Mouse (Mus musculus) neural tube, embryonic 11.5 days (tissue): ENCODE results near the gene Chpf. TPM values are rescaled to one million over a fixed set of nuclear protein-coding genes. Genes with fewer than 3 reads are reported as not detected.

Experiments
- ATAC-seq: fragments of 200-750 bp; cut with Nextera tagmentation; 2 replicates; pipeline ENCODE4 v1.8.0; 2017; ENCODE audit warnings: moderate number of reproducible peaks, mild to moderate bottlenecking, moderate TSS enrichment, moderate library complexity; ENCODE audit not compliant: insufficient read depth, low FRiP score, low TSS enrichment
- DNase-seq: peaks from one replicate; pipeline ENCODE4 v3.0.0-alpha.2; 2015; ENCODE audit warnings: low spot score
- H3K27ac ChIP-seq: fragments of 300-500 bp; sonication (generic); 2 replicates; pipeline ENCODE4 v1.5.1; 2014; ENCODE audit warnings: low read depth, mild to moderate bottlenecking, low read length
- H3K27me3 ChIP-seq: fragments of 300-500 bp; sonication (generic); 2 replicates; pipeline ENCODE4 v1.6.1; 2014; ENCODE audit warnings: mild to moderate bottlenecking, low read length, mixed read lengths; ENCODE audit not compliant: control insufficient read depth, insufficient read depth
- H3K36me3 ChIP-seq: fragments of 300-500 bp; sonication (generic); 2 replicates; pipeline ENCODE4 v1.6.1; 2014; ENCODE audit warnings: mild to moderate bottlenecking, low read length, moderate library complexity, mixed read lengths; ENCODE audit not compliant: control insufficient read depth, insufficient read depth
- H3K4me1 ChIP-seq: fragments of 300-500 bp; sonication (generic); 2 replicates; pipeline ENCODE4 v1.6.1; 2014; ENCODE audit warnings: low read length, mixed read lengths; ENCODE audit not compliant: control insufficient read depth, insufficient read depth
- H3K4me2 ChIP-seq: fragments of 300-500 bp; sonication (generic); 2 replicates; pipeline ENCODE4 v1.6.1; 2014; ENCODE audit warnings: low read depth, mild to moderate bottlenecking, moderate library complexity
- H3K4me3 ChIP-seq: fragments of 300-500 bp; sonication (generic); 2 replicates; pipeline ENCODE4 v1.5.1; 2014; ENCODE audit warnings: low read depth, low read length
- H3K9ac ChIP-seq: fragments of 300-500 bp; sonication (generic); 2 replicates; pipeline ENCODE4 v1.6.1; 2014; ENCODE audit warnings: mild to moderate bottlenecking, low read length
- H3K9me3 ChIP-seq: fragments of 300-500 bp; sonication (generic); 2 replicates; pipeline ENCODE4 v1.6.1; 2016; ENCODE audit warnings: low read length; ENCODE audit not compliant: control insufficient read depth
- WGBS: fragments of 180-500 bp; shearing (Covaris S2); extraction: QIAGEN DNeasy Blood & Tissue Kit; methylation state at CpG from one replicate; pipeline ENCODE4 v1.1.7; 2014; 5-methylcytosine and 5-hydroxymethylcytosine counted together
- polyA plus RNA-seq: library from polyadenylated mRNA; unstranded; fragments of >200 nt; fragmentation: Nextera tagmentation; extraction: Ambion mirVana; gene quantifications from 2 replicates; pipeline ENCODE4 v1.2.1, GENCODE M21; 2014

Gene Chpf
- polyA plus RNA-seq, 1 experiment from 2014 or later, result 27.1 TPM

- DNase-seq, result peak; percentile 72
- Histone ChIP-seq H3K9ac (peak overlapping the region; percentile 26), H3K4me3 (peak overlapping the region; percentile 7; the same call in 1 of the 2 replicates), H3K4me1 (peaks cover 42% of the 10 kb centered on the region), H3K36me3 (no peaks in the 10 kb centered on the region), H3K27me3 (0 out of 2 replicates have a peak, but pooled peaks cover 2% of the 10 kb centered on the region), H3K27ac (peak overlapping the region; percentile 75), H3K9me3 (no peaks in the 10 kb centered on the region), H3K4me2 (peak overlapping the region; percentile 39)
- peak; percentile 46 for ATAC-seq
- 2% methylated on average over 42 of the region's 42 CpGs for WGBS
Measured at GRCm38 (mm10) chr1:75458025-75458788, 20.9 kb downstream of the Chpf start.

- Histone ChIP-seq H3K4me2 (peak overlapping the region; percentile 39; the same call in 1 of the 2 replicates), H3K9me3 (no peaks in the 10 kb centered on the region), H3K4me3 (no peak overlapping the region), H3K27ac (peak overlapping the region; percentile 75), H3K36me3 (no peaks in the 10 kb centered on the region), H3K4me1 (peaks cover 45% of the 10 kb centered on the region), H3K27me3 (0 out of 2 replicates have a peak, but pooled peaks cover 2% of the 10 kb centered on the region), H3K9ac (peak overlapping the region; percentile 26; the same call in 1 of the 2 replicates)
- peak; percentile 42 for ATAC-seq
- peak; percentile 58 for DNase-seq
- 3% methylated on average over 6 of the region's 10 CpGs for WGBS
Measured at GRCm38 (mm10) chr1:75457710-75458024, 21.4 kb downstream of the Chpf start.

DNA sequence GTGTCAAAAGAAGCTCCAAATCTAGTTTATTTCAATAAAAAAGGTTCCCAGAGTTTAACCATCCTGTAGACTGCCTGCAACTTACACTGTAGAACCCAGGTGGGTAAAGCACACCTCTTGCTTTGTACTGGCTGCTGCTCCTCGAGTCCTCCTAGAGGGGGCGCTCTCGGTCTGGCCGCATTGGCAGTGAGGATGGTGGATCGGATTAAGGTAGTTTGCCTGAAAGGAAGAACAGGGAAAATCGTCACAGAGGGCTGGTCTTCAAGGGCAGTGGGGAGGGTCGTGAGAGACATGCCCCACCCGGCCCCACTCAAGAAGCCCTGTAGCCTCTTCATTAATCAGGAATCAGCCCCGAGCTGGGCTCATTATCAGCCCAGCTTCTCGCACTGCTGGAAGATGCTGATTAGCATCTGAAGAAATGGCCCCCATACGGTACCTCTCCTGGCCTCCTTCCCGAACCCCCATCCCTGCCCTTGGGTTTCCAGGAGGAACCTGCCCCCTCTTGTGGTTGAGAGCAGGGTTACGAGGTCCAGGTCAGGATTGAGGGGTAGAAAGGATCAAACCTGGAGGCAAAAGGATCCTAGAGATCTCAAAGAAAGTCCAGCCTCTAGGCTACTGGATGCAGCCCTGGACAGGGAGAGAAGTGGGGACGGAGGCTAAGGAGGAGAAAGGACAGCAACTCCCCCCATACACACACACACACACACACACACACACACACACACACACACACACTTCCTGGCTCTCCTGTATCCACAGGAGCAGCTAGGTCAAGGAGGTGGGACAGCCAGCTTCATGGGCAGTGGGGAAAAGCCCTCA lies 22.2 kb downstream of the Chpf start:
- Histone ChIP-seq H3K36me3 (no peaks in the 10 kb centered on the region), H3K27me3 (peaks cover 5% of the 10 kb centered on the region), H3K4me2 (0 out of 2 replicates have a peak overlapping the region, but pooled peaks have one; percentile 9), H3K4me1 (peaks cover 45% of the 10 kb centered on the region), H3K27ac (peak overlapping the region; percentile 75), H3K9me3 (no peaks in the 10 kb centered on the region), H3K9ac (no peak overlapping the region), H3K4me3 (no peak overlapping the region)
- 0 out of 2 replicates have a peak, but pooled peaks have one; percentile 14 for ATAC-seq
- 9% methylated on average over 14 of the region's 14 CpGs for WGBS
- DNase-seq, result no peak

GRCm38 (mm10) chr1:75455948-75456347 lies 23.2 kb downstream of the Chpf start:
- Histone ChIP-seq H3K9me3 (no peaks in the 10 kb centered on the region), H3K27me3 (peaks cover 14% of the 10 kb centered on the region), H3K4me2 (no peak overlapping the region), H3K27ac (peak overlapping the region; percentile 45; the same call in 1 of the 2 replicates), H3K36me3 (no peaks in the 10 kb centered on the region), H3K4me1 (peaks cover 50% of the 10 kb centered on the region), H3K9ac (no peak overlapping the region), H3K4me3 (no peak overlapping the region)
- 9% methylated on average over 5 of the region's 5 CpGs for WGBS
- DNase-seq (peak; percentile 56), ATAC-seq (peak; percentile 70)

- no peak for ATAC-seq
- Histone ChIP-seq H3K27ac (no peak overlapping the region), H3K9me3 (no peaks in the 10 kb centered on the region), H3K4me2 (no peak overlapping the region), H3K4me1 (peaks cover 55% of the 10 kb centered on the region), H3K27me3 (peaks cover 19% of the 10 kb centered on the region), H3K4me3 (no peak overlapping the region), H3K36me3 (no peaks in the 10 kb centered on the region), H3K9ac (no peak overlapping the region)
- DNase-seq, result no peak
- WGBS, result 72% methylated on average over 3 of the region's 3 CpGs
Measured at GRCm38 (mm10) chr1:75455433-75455832, 23.7 kb downstream of the Chpf start.

DNA sequence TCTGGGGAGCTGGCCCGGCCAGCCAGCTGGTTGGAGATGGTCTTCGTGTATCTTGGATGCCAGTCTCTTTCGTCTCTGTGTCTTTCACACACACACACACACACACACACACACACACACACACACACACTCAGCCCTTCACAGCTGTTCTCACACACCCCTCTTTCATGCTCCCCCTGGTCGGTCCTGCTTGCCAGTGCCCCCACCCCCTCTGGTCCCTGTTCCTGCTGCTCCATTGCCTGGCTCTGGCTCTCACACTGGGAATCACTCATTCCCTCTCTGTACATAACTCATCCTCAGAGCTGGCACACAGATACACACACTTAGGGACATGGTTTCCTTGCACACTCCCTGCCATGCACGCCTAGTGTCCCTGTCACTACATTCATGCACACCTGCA lies 27.2 kb downstream of the Chpf start:
- peaks cover 68% of the 10 kb centered on the region for H3K4me1 ChIP-seq
- no peaks in the 10 kb centered on the region for H3K36me3 ChIP-seq
- H3K9me3 ChIP-seq, result no peaks in the 10 kb centered on the region
- H3K4me3 ChIP-seq, result peak overlapping the region; percentile 18; the same call in 1 of the 2 replicates
- DNase-seq (no peak), ATAC-seq (no peak)
- H3K27ac ChIP-seq, result no peak overlapping the region
- WGBS, result 69% methylated on average over 5 of the region's 5 CpGs
- peak overlapping the region; percentile 67 for H3K4me2 ChIP-seq
- H3K9ac ChIP-seq, result no peak overlapping the region
- peaks cover 35% of the 10 kb centered on the region for H3K27me3 ChIP-seq

GRCm38 (mm10) chr1:75450314-75451005 lies 28.6 kb downstream of the Chpf start, which contains the start of gene Asic4:
TSS of gene Asic4 (plus strand) at chr1:75450436.
- peak within 1 kb of the TSS; percentile 27; the same call in 1 of the 2 replicates for H3K27ac ChIP-seq
- 2% methylated on average over 28 of the region's 35 CpGs for WGBS
- peak within 1 kb of the TSS; percentile 38 for H3K4me3 ChIP-seq
- H3K36me3 ChIP-seq, result no peaks in the 10 kb centered on the region
- H3K4me2 ChIP-seq, result peak within 1 kb of the TSS; percentile 67
- ATAC-seq (no peak), DNase-seq (no peak)
- H3K9me3 ChIP-seq, result no peaks in the 10 kb centered on the region
- H3K27me3 ChIP-seq, result peaks cover 35% of the 10 kb centered on the region
- H3K4me1 ChIP-seq, result peaks cover 66% of the 10 kb centered on the region
- peak within 1 kb of the TSS; percentile 56 for H3K9ac ChIP-seq

GRCm38 (mm10) chr1:75449377-75450135 lies 29.6 kb downstream of the Chpf start:
- no peak for DNase-seq
- no peak for ATAC-seq
- H3K4me1 ChIP-seq, result peaks cover 67% of the 10 kb centered on the region
- H3K9me3 ChIP-seq, result no peaks in the 10 kb centered on the region
- H3K36me3 ChIP-seq, result no peaks in the 10 kb centered on the region
- peaks cover 35% of the 10 kb centered on the region for H3K27me3 ChIP-seq
- peak overlapping the region; percentile 67 for H3K4me2 ChIP-seq
- H3K27ac ChIP-seq, result peak overlapping the region; percentile 1; the same call in 1 of the 2 replicates
- 5% methylated on average over 8 of the region's 8 CpGs for WGBS
- peak overlapping the region; percentile 56 for H3K9ac ChIP-seq
- peak overlapping the region; percentile 38; the same call in 1 of the 2 replicates for H3K4me3 ChIP-seq
